Mouse (Mus musculus) MEL (cell line): ENCODE data around the gene BC017158. TPM values are rescaled to one million over a fixed set of nuclear protein-coding genes. Genes with fewer than 3 reads are reported as not detected.

Experiments
- DNase-seq: peaks from one replicate; pipeline ENCODE4 v3.0.0; 2011; ENCODE audit warnings: low read depth, low spot score
- H3K27ac ChIP-seq: 2 replicates; pipeline ENCODE4 v1.5.1; 2012; ENCODE audit warnings: low read depth, mild to moderate bottlenecking, control low read depth, low read length, moderate library complexity; ENCODE audit not compliant: control insufficient read depth
- H3K27me3 ChIP-seq, 2 experiments: fragments of 150-350 bp in 1 of 2; sonication (generic) in 1 of 2; 2 replicates each; pipeline ENCODE4 v1.6.1; 2012; ENCODE audit warnings: low read length in 2 of 2, mild to moderate bottlenecking in 2 of 2, improper control_type of control experiment in 1 of 2, moderate library complexity in 1 of 2; ENCODE audit not compliant: insufficient read depth in 2 of 2, control insufficient read depth in 1 of 2
- H3K36me3 ChIP-seq, 2 experiments: 2 replicates each; pipeline ENCODE4 v1.6.1; 2012 to 2014; ENCODE audit warnings: low read length in 2 of 2, improper control_type of control experiment in 1 of 2, inconsistent platforms in 1 of 2, mild to moderate bottlenecking in 1 of 2; ENCODE audit not compliant: insufficient read depth in 2 of 2, control insufficient read depth in 1 of 2
- H3K4me1 ChIP-seq, 2 experiments: fragments of 150-350 bp in 1 of 2; sonication (generic) in 1 of 2; 2 replicates each; pipeline ENCODE4 v1.6.1; 2012; ENCODE audit warnings: low read length in 2 of 2, improper control_type of control experiment in 1 of 2, mild to moderate bottlenecking in 1 of 2; ENCODE audit not compliant: insufficient read depth in 2 of 2, control insufficient read depth in 1 of 2
- H3K4me3 ChIP-seq, 2 experiments: fragments of 150-350 bp in 1 of 2; sonication (generic) in 1 of 2; 2 replicates each; pipeline ENCODE4 v1.5.1; 2012; ENCODE audit warnings: low read depth in 2 of 2, low read length in 2 of 2, mild to moderate bottlenecking in 2 of 2, moderate library complexity in 2 of 2, control low read depth in 1 of 2, improper control_type of control experiment in 1 of 2; ENCODE audit not compliant: control insufficient read depth in 1 of 2, insufficient read depth in 1 of 2
- H3K79me2 ChIP-seq: 2 replicates; pipeline ENCODE4 v1.6.1; 2012; ENCODE audit warnings: mild to moderate bottlenecking, low read length, moderate library complexity; ENCODE audit not compliant: control insufficient read depth, poor library complexity, insufficient read depth
- H3K9ac ChIP-seq: 2 replicates; pipeline ENCODE4 v1.6.1; 2012; ENCODE audit warnings: low read depth, mild to moderate bottlenecking, control low read depth, low read length, moderate library complexity; ENCODE audit not compliant: control insufficient read depth, poor library complexity, severe bottlenecking
- H3K9me3 ChIP-seq: fragments of 150-350 bp; sonication (generic); replicated peaks from 2 replicates; pipeline ENCODE4 v1.6.1; 2012; ENCODE audit warnings: mild to moderate bottlenecking, low read length, improper control_type of control experiment, moderate library complexity; ENCODE audit not compliant: insufficient read depth
- CHD1 ChIP-seq: IDR thresholded peaks from 2 replicates; pipeline ENCODE4 v1.6.1; 2012; ENCODE audit warnings: low read depth, mild to moderate bottlenecking, inconsistent platforms, low read length, improper control_type of control experiment
- E2F4 ChIP-seq: IDR thresholded peaks from 2 replicates; pipeline ENCODE4 v1.6.1; 2011; ENCODE audit warnings: low read depth, low read length, improper control_type of control experiment, borderline replicate concordance
- HCFC1 ChIP-seq: IDR thresholded peaks from 2 replicates; pipeline ENCODE4 v1.6.1; 2012; ENCODE audit warnings: low read depth, mild to moderate bottlenecking, inconsistent platforms, low read length, improper control_type of control experiment, moderate library complexity
- KAT2A ChIP-seq: conservative IDR thresholded peaks from 2 replicates; pipeline ENCODE4 v1.6.1; 2012; ENCODE audit warnings: low read depth, low read length, improper control_type of control experiment, inconsistent platforms
- MAX ChIP-seq: IDR thresholded peaks from 2 replicates; pipeline ENCODE4 v1.6.1; 2011; ENCODE audit warnings: low read length, improper control_type of control experiment
- MXI1 ChIP-seq: IDR thresholded peaks from 2 replicates; pipeline ENCODE4 v1.6.1; 2011; ENCODE audit warnings: mild to moderate bottlenecking, low read depth, low read length, improper control_type of control experiment
- MYB ChIP-seq: IDR thresholded peaks from 2 replicates; pipeline ENCODE4 v1.6.1; 2011; ENCODE audit warnings: mild to moderate bottlenecking, low read depth, low read length, improper control_type of control experiment
- NELFE ChIP-seq: IDR thresholded peaks from 2 replicates; pipeline ENCODE4 v1.6.1; 2011; ENCODE audit warnings: low read depth, low read length, improper control_type of control experiment
- POLR2AphosphoS5 ChIP-seq: IDR thresholded peaks from 2 replicates; pipeline ENCODE4 v1.6.1; 2012; ENCODE audit warnings: low read depth, borderline replicate concordance, mild to moderate bottlenecking, inconsistent platforms, low read length, moderate library complexity, mixed read lengths
- RCOR1 ChIP-seq: IDR thresholded peaks from 2 replicates; pipeline ENCODE4 v1.6.1; 2012; ENCODE audit warnings: low read depth, mild to moderate bottlenecking, inconsistent platforms, low read length, improper control_type of control experiment
- SIN3A ChIP-seq: IDR thresholded peaks from 2 replicates; pipeline ENCODE4 v1.6.1; 2012; ENCODE audit warnings: low read length, improper control_type of control experiment, inconsistent platforms
- SMC3 ChIP-seq: IDR thresholded peaks from 2 replicates; pipeline ENCODE4 v1.6.1; 2011; ENCODE audit warnings: low read depth, low read length, improper control_type of control experiment
- USF1 ChIP-seq: IDR thresholded peaks from 2 replicates; pipeline ENCODE4 v1.6.1; 2014; ENCODE audit warnings: low read depth, mild to moderate bottlenecking, inconsistent platforms, low read length, improper control_type of control experiment, moderate library complexity
- ZKSCAN1 ChIP-seq: IDR thresholded peaks from 2 replicates; pipeline ENCODE4 v1.6.1; 2012; ENCODE audit warnings: low read depth, mild to moderate bottlenecking, inconsistent platforms, low read length, improper control_type of control experiment, moderate library complexity
- ZMIZ1 ChIP-seq: IDR thresholded peaks from 2 replicates; pipeline ENCODE4 v1.6.1; 2012; ENCODE audit warnings: low read depth, mild to moderate bottlenecking, inconsistent platforms, low read length, improper control_type of control experiment, moderate library complexity
- ZNF384 ChIP-seq: IDR thresholded peaks from 2 replicates; pipeline ENCODE4 v1.6.1; 2012; ENCODE audit warnings: low read depth, mild to moderate bottlenecking, inconsistent platforms, low read length, improper control_type of control experiment
- polyA plus RNA-seq, 2 experiments: library from polyadenylated mRNA; stranded (reverse) in 1 of 2; unstranded in 1 of 2; fragments of >175 nt in 1 of 2; fragments of >200 nt in 1 of 2; gene quantifications; 2 replicates each; pipeline versions ENCODE4 v1.2.1 to v1.2.4; 2012; ENCODE audit warnings: low replicate concordance in 2 of 2, low read depth in 1 of 2; ENCODE audit not compliant: insufficient read length in 2 of 2, insufficient read depth in 1 of 2, missing spikeins in 1 of 2
- total RNA-seq: library from RNA; depleted of rRNA; stranded (reverse); fragments of 300-350 nt; gene quantifications from 2 replicates; pipeline ENCODE4 v1.2.3, GENCODE M21; 2012

Gene BC017158
- total and polyA plus RNA-seq, 3 experiments: 19.8 to 41.6 TPM; not detected in 1

DNA sequence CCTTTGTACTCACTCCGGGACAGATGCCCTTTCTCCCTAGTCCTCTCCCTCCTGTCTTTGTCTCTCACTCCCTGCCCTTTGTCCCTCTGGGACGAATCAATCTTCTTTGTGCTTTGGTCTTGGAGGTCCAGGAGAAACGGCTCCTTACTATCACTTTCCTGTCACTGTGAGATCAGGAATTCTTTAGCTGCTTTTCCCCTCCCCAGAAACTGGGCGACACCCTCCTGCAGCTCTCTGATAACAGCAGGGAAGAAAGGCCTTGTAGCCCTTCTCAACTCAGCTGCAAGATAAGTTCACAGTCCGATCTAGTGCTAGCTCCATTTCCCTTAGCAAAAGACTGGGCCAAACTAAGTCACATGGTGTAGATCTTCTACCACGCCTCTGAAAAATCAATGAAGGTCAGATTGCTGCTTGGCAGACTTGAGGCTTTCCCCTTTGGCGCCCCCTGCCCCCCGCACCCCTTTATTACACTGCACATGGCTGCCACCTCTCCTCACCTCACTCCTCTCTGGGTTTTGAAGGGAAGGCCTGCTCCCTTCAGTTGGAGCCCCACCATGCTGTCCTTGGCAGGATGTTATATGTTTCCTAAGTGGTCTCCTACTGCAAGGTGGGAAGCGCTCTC lies 8.9 kb downstream of the BC017158 start (continued):
- TF ChIP-seq MYB (peak; percentile 71; the same call in 1 of the 2 replicates), USF1 (peak; percentile 92), ZMIZ1 (no peak), KAT2A (no peak)

- H3K9me3 ChIP-seq: no peaks in the 10 kb centered on the region
- H3K9ac ChIP-seq: no peak overlapping the region
- peaks cover 9 to 21% of the 10 kb centered on the region in 2 experiments for H3K36me3 ChIP-seq
- no peak overlapping the region for H3K4me3 ChIP-seq
- H3K79me2 ChIP-seq: no peaks in the 10 kb centered on the region
- H3K27ac ChIP-seq: no peak overlapping the region
- no peaks in the 10 kb centered on the region for H3K27me3 ChIP-seq
- no peak for DNase-seq
- no peak for TF ChIP-seq MYB
- TF ChIP-seq CHD1: no peak
- no peak for TF ChIP-seq SIN3A
- TF ChIP-seq POLR2AphosphoS5: no peak
- TF ChIP-seq RCOR1: no peak
- TF ChIP-seq ZNF384: no peak
- TF ChIP-seq MXI1: no peak
- TF ChIP-seq SMC3: no peak
- TF ChIP-seq E2F4: no peak
- peaks cover 16 to 25% of the 10 kb centered on the region in 2 experiments for H3K4me1 ChIP-seq
Observed at GRCm38 (mm10) chr7:128285060-128285459, 12.9 kb downstream of the BC017158 start.

DNA sequence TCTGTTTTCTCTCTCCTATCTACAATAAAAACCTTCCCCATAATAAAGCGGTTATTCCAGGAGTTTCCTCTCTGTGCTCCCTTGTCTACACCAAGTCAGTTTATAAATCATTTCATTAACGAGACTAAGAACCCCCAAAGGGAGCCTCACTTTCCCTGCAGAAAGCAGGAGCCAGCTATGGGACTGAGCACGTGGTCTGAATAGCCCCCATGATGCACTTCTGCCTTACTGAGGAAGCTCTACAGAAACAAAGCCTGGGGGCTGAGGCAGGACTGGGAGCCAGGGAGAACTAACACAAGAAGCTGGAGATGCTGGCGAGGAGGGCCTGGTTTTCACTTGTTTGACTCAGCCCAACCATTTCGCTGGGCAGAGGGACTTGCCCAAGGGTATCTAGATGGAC lies 13.9 kb downstream of the BC017158 start:
- Histone ChIP-seq H3K9me3 (no peaks in the 10 kb centered on the region), H3K9ac (no peak overlapping the region), H3K79me2 (no peaks in the 10 kb centered on the region), H3K36me3 (peaks cover 13 to 14% of the 10 kb centered on the region in 2 experiments), H3K4me3 (no peak overlapping the region), H3K4me1 (peaks cover 11 to 16% of the 10 kb centered on the region in 2 experiments), H3K27me3 (no peaks in the 10 kb centered on the region)
- no peak for DNase-seq
- no peak for TF ChIP-seq ZKSCAN1
- no peak for TF ChIP-seq HCFC1
- no peak for TF ChIP-seq MAX
- TF ChIP-seq NELFE: no peak
- TF ChIP-seq, all 39 proteins: peak for 0
- no peak overlapping the region for H3K27ac ChIP-seq
